29 mouse cellular contexts compared by ENCODE assay signal in the genomic region with DNA sequence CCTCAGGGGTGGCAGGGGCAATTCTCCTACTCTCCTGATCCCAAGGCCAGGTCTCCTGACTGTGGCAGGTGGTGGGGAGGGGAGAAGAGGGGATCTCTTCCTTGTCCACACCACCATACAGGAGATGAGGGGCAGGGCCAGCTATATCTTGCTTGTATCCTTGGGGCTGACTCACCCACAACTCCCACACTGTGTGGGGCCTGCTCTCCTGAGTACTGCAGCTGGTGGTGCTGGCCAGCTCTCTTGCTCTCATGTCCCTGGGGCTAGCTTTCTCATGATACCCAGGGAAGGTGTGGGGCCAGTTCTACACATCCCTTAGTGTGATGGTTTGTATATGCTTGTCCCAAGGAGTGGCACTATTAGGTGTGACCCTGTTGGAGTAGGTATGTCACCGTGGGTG.
"Had no signal": no experiment of that assay in that cellular context is flagged by ENCODE, and none has a peak within 500 bp of the region (broad histone marks: within the 10 kb centered on the region; RNA-seq: fewer than 3 reads in every experiment).

No protein-coding gene starts in this region.

- ATAC-seq: hindbrain, embryonic 16.5 days; inflammation-experienced regulatory T-cells, adult 6 months; intestine, embryonic 16.5 days had no signal

- H3K27ac ChIP-seq: gastrocnemius, adult 2 months; heart, embryonic 10.5 days; hindbrain, embryonic 10.5 days; hindbrain, embryonic 12.5 days; hindbrain, embryonic 14.5 days; kidney, embryonic 15.5 days; layer of hippocampus, adult 2 months; limb, embryonic 10.5 days; limb, embryonic 12.5 days; liver, embryonic 13.5 days; liver, embryonic 15.5 days had no signal

- H3K4me2 ChIP-seq: heart, embryonic 12.5 days; hindbrain, embryonic 12.5 days; hindbrain, embryonic 14.5 days; kidney, embryonic 15.5 days; limb, embryonic 12.5 days; liver, embryonic 11.5 days; liver, embryonic 13.5 days; liver, embryonic 15.5 days had no signal

- H3K9ac ChIP-seq: heart, embryonic 12.5 days; hindbrain, embryonic 12.5 days; hindbrain, embryonic 14.5 days; kidney, embryonic 15.5 days; limb, embryonic 12.5 days; liver, embryonic 13.5 days; liver, embryonic 15.5 days had no signal

- H3K36me3 ChIP-seq: heart, embryonic 10.5 days; heart, embryonic 12.5 days; hindbrain, embryonic 10.5 days; hindbrain, embryonic 12.5 days; kidney, embryonic 15.5 days; limb, embryonic 10.5 days; limb, embryonic 12.5 days; liver, embryonic 13.5 days; liver, embryonic 15.5 days had no signal

- H3K27me3 ChIP-seq: liver, embryonic 13.5 days; liver, embryonic 15.5 days had no signal

- H3K4me1 ChIP-seq: kidney, embryonic 15.5 days; liver, embryonic 13.5 days; liver, embryonic 15.5 days had no signal

- H3K9me3 ChIP-seq: heart, embryonic 10.5 days; heart, embryonic 12.5 days; hindbrain, embryonic 10.5 days; hindbrain, embryonic 12.5 days; kidney, embryonic 15.5 days; limb, embryonic 10.5 days; limb, embryonic 12.5 days; liver, embryonic 13.5 days; liver, embryonic 15.5 days had no signal

- H3K4me3 ChIP-seq: gastrocnemius, adult 2 months; heart, embryonic 10.5 days; heart, embryonic 12.5 days; hindbrain, embryonic 10.5 days; hindbrain, embryonic 12.5 days; kidney, embryonic 15.5 days; layer of hippocampus, adult 2 months; limb, embryonic 10.5 days; limb, embryonic 12.5 days; liver, embryonic 13.5 days; liver, embryonic 15.5 days had no signal

- DNase-seq: gastrocnemius, adult 2 months; gastrocnemius, postnatal 10 days; gastrocnemius, postnatal 25 days; heart, adult 18-20 months; heart, postnatal 10 days; heart, postnatal 4 days; kidney, adult 18-20 months; kidney, adult 8-10 months; kidney, postnatal 10 days; kidney, postnatal 25 days; kidney, postnatal 4 days; layer of hippocampus, adult 9-11 months; layer of hippocampus, postnatal 36 days; liver; liver, embryonic 13.5 days had no signal
